Mouse (Mus musculus) MEL (cell line): ENCODE data around the gene Tmppe. TPM values are rescaled to one million over a fixed set of nuclear protein-coding genes. Genes with fewer than 3 reads are reported as not detected.

Experiments used
- DNase-seq: peaks from one replicate; pipeline ENCODE4 v3.0.0; 2011; ENCODE audit warnings: low read depth, low spot score
- H3K27ac ChIP-seq: 2 replicates; pipeline ENCODE4 v1.5.1; 2012; ENCODE audit warnings: low read depth, mild to moderate bottlenecking, control low read depth, low read length, moderate library complexity; ENCODE audit not compliant: control insufficient read depth
- H3K27me3 ChIP-seq, 2 experiments: fragments of 150-350 bp in 1 of 2; sonication (generic) in 1 of 2; 2 replicates each; pipeline ENCODE4 v1.6.1; 2012; ENCODE audit warnings: low read length in 2 of 2, mild to moderate bottlenecking in 2 of 2, improper control_type of control experiment in 1 of 2, moderate library complexity in 1 of 2; ENCODE audit not compliant: insufficient read depth in 2 of 2, control insufficient read depth in 1 of 2
- H3K36me3 ChIP-seq, 2 experiments: 2 replicates each; pipeline ENCODE4 v1.6.1; 2012 to 2014; ENCODE audit warnings: low read length in 2 of 2, improper control_type of control experiment in 1 of 2, inconsistent platforms in 1 of 2, mild to moderate bottlenecking in 1 of 2; ENCODE audit not compliant: insufficient read depth in 2 of 2, control insufficient read depth in 1 of 2
- H3K4me1 ChIP-seq, 2 experiments: fragments of 150-350 bp in 1 of 2; sonication (generic) in 1 of 2; 2 replicates each; pipeline ENCODE4 v1.6.1; 2012; ENCODE audit warnings: low read length in 2 of 2, improper control_type of control experiment in 1 of 2, mild to moderate bottlenecking in 1 of 2; ENCODE audit not compliant: insufficient read depth in 2 of 2, control insufficient read depth in 1 of 2
- H3K4me3 ChIP-seq, 2 experiments: fragments of 150-350 bp in 1 of 2; sonication (generic) in 1 of 2; 2 replicates each; pipeline ENCODE4 v1.5.1; 2012; ENCODE audit warnings: low read depth in 2 of 2, low read length in 2 of 2, mild to moderate bottlenecking in 2 of 2, moderate library complexity in 2 of 2, control low read depth in 1 of 2, improper control_type of control experiment in 1 of 2; ENCODE audit not compliant: control insufficient read depth in 1 of 2, insufficient read depth in 1 of 2
- H3K79me2 ChIP-seq: 2 replicates; pipeline ENCODE4 v1.6.1; 2012; ENCODE audit warnings: mild to moderate bottlenecking, low read length, moderate library complexity; ENCODE audit not compliant: control insufficient read depth, poor library complexity, insufficient read depth
- H3K9ac ChIP-seq: 2 replicates; pipeline ENCODE4 v1.6.1; 2012; ENCODE audit warnings: low read depth, mild to moderate bottlenecking, control low read depth, low read length, moderate library complexity; ENCODE audit not compliant: control insufficient read depth, poor library complexity, severe bottlenecking
- H3K9me3 ChIP-seq: fragments of 150-350 bp; sonication (generic); replicated peaks from 2 replicates; pipeline ENCODE4 v1.6.1; 2012; ENCODE audit warnings: mild to moderate bottlenecking, low read length, improper control_type of control experiment, moderate library complexity; ENCODE audit not compliant: insufficient read depth
- CHD1 ChIP-seq: IDR thresholded peaks from 2 replicates; pipeline ENCODE4 v1.6.1; 2012; ENCODE audit warnings: low read depth, mild to moderate bottlenecking, inconsistent platforms, low read length, improper control_type of control experiment
- CTCF ChIP-seq, 3 experiments: IDR thresholded peaks in 2 of 3; conservative IDR thresholded peaks in 1 of 3; 2 replicates each; pipeline ENCODE4 v1.5.1; 2011 to 2012; ENCODE audit warnings: low read length in 3 of 3, low read depth in 2 of 3, mild to moderate bottlenecking in 2 of 3, improper control_type of control experiment in 1 of 3, inconsistent platforms in 1 of 3, mixed read lengths in 1 of 3, moderate library complexity in 1 of 3; ENCODE audit not compliant: control insufficient read depth in 1 of 3, insufficient read depth in 1 of 3, poor library complexity in 1 of 3, severe bottlenecking in 1 of 3
- EP300 ChIP-seq, 2 experiments: IDR thresholded peaks; 2 replicates each; pipeline ENCODE4 v1.6.1; 2011; ENCODE audit warnings: improper control_type of control experiment in 2 of 2, low read length in 2 of 2, low read depth in 1 of 2, mild to moderate bottlenecking in 1 of 2
- ETS1 ChIP-seq: IDR thresholded peaks from 2 replicates; pipeline ENCODE4 v1.6.1; 2012; ENCODE audit warnings: low read depth, mild to moderate bottlenecking, inconsistent platforms, low read length, improper control_type of control experiment, moderate library complexity
- HCFC1 ChIP-seq: IDR thresholded peaks from 2 replicates; pipeline ENCODE4 v1.6.1; 2012; ENCODE audit warnings: low read depth, mild to moderate bottlenecking, inconsistent platforms, low read length, improper control_type of control experiment, moderate library complexity
- JUND ChIP-seq: IDR thresholded peaks from 2 replicates; pipeline ENCODE4 v1.6.1; 2011; ENCODE audit warnings: low read depth, mild to moderate bottlenecking, improper control_type of control experiment, low read length
- KAT2A ChIP-seq: conservative IDR thresholded peaks from 2 replicates; pipeline ENCODE4 v1.6.1; 2012; ENCODE audit warnings: low read depth, low read length, improper control_type of control experiment, inconsistent platforms
- MAX ChIP-seq: IDR thresholded peaks from 2 replicates; pipeline ENCODE4 v1.6.1; 2011; ENCODE audit warnings: low read length, improper control_type of control experiment
- MAZ ChIP-seq: IDR thresholded peaks from 2 replicates; pipeline ENCODE4 v1.6.1; 2012; ENCODE audit warnings: low read depth, mild to moderate bottlenecking, inconsistent platforms, low read length, improper control_type of control experiment
- MEF2A ChIP-seq: IDR thresholded peaks from 2 replicates; pipeline ENCODE4 v1.6.1; 2014; ENCODE audit warnings: low read depth, mild to moderate bottlenecking, inconsistent platforms, low read length, improper control_type of control experiment; ENCODE audit not compliant: poor library complexity, insufficient replicate concordance, severe bottlenecking; ENCODE audit errors: extremely low read depth
- MXI1 ChIP-seq: IDR thresholded peaks from 2 replicates; pipeline ENCODE4 v1.6.1; 2011; ENCODE audit warnings: mild to moderate bottlenecking, low read depth, low read length, improper control_type of control experiment
- MYB ChIP-seq: IDR thresholded peaks from 2 replicates; pipeline ENCODE4 v1.6.1; 2011; ENCODE audit warnings: mild to moderate bottlenecking, low read depth, low read length, improper control_type of control experiment
- NRF1 ChIP-seq: IDR thresholded peaks from 2 replicates; pipeline ENCODE4 v1.6.1; 2014; ENCODE audit warnings: low read depth, mild to moderate bottlenecking, inconsistent platforms, low read length, improper control_type of control experiment, moderate library complexity; ENCODE audit not compliant: poor library complexity, insufficient read depth, severe bottlenecking
- POLR2AphosphoS2 ChIP-seq: IDR thresholded peaks from 2 replicates; pipeline ENCODE4 v1.6.1; 2011; ENCODE audit warnings: low read length, improper control_type of control experiment
- POLR2AphosphoS5 ChIP-seq: IDR thresholded peaks from 2 replicates; pipeline ENCODE4 v1.6.1; 2012; ENCODE audit warnings: low read depth, borderline replicate concordance, mild to moderate bottlenecking, inconsistent platforms, low read length, moderate library complexity, mixed read lengths
- RAD21 ChIP-seq: IDR thresholded peaks from 2 replicates; pipeline ENCODE4 v1.6.1; 2011; ENCODE audit warnings: mild to moderate bottlenecking, low read depth, low read length, improper control_type of control experiment
- UBTF ChIP-seq: IDR thresholded peaks from 2 replicates; pipeline ENCODE4 v1.6.1; 2012; ENCODE audit warnings: low read depth, mild to moderate bottlenecking, inconsistent platforms, low read length, improper control_type of control experiment, moderate library complexity, borderline replicate concordance; ENCODE audit not compliant: insufficient read depth
- ZC3H11A ChIP-seq: IDR thresholded peaks from 2 replicates; pipeline ENCODE4 v1.6.1; 2012; ENCODE audit warnings: low read depth, mild to moderate bottlenecking, inconsistent platforms, low read length, improper control_type of control experiment
- ZMIZ1 ChIP-seq: IDR thresholded peaks from 2 replicates; pipeline ENCODE4 v1.6.1; 2012; ENCODE audit warnings: low read depth, mild to moderate bottlenecking, inconsistent platforms, low read length, improper control_type of control experiment, moderate library complexity
- ZNF384 ChIP-seq: IDR thresholded peaks from 2 replicates; pipeline ENCODE4 v1.6.1; 2012; ENCODE audit warnings: low read depth, mild to moderate bottlenecking, inconsistent platforms, low read length, improper control_type of control experiment
- polyA plus RNA-seq, 2 experiments: library from polyadenylated mRNA; stranded (reverse) in 1 of 2; unstranded in 1 of 2; fragments of >175 nt in 1 of 2; fragments of >200 nt in 1 of 2; gene quantifications; 2 replicates each; pipeline versions ENCODE4 v1.2.1 to v1.2.4; 2012; ENCODE audit warnings: low replicate concordance in 2 of 2, low read depth in 1 of 2; ENCODE audit not compliant: insufficient read length in 2 of 2, insufficient read depth in 1 of 2, missing spikeins in 1 of 2
- total RNA-seq: library from RNA; depleted of rRNA; stranded (reverse); fragments of 300-350 nt; gene quantifications from 2 replicates; pipeline ENCODE4 v1.2.3, GENCODE M21; 2012

The Tmppe gene
- total and polyA plus RNA-seq, 3 experiments = 7.5 to 9.2 TPM; not detected in 1

GRCm38 (mm10) chr9:114418187-114418586, 17.3 kb downstream of the Tmppe start (continued):
- peak; percentile 82 for TF ChIP-seq MAX

GRCm38 (mm10) chr9:114420443-114420842, 19.5 kb downstream of the Tmppe start:
- Histone ChIP-seq H3K27ac (no peak overlapping the region), H3K4me1 (no peaks in the 10 kb centered on the region), H3K9ac (no peak overlapping the region), H3K79me2 (no peaks in the 10 kb centered on the region), H3K9me3 (no peaks in the 10 kb centered on the region), H3K27me3 (no peaks in the 10 kb centered on the region), H3K36me3 (no peaks in the 10 kb centered on the region; a peak in 1 of 4 replicates), H3K4me3 (no peak overlapping the region)
- DNase-seq = no peak
- TF ChIP-seq KAT2A = no peak
- no peak for TF ChIP-seq MYB
- no peak for TF ChIP-seq CHD1

GRCm38 (mm10) chr9:114421045-114421444, 20.1 kb downstream of the Tmppe start:
- no peak for DNase-seq
- Histone ChIP-seq H3K4me3 (no peak overlapping the region), H3K27me3 (no peaks in the 10 kb centered on the region), H3K27ac (no peak overlapping the region), H3K4me1 (no peaks in the 10 kb centered on the region), H3K36me3 (no peaks in the 10 kb centered on the region; a peak in 1 of 4 replicates), H3K79me2 (no peaks in the 10 kb centered on the region), H3K9me3 (no peaks in the 10 kb centered on the region), H3K9ac (no peak overlapping the region)
- TF ChIP-seq ZC3H11A (no peak), CTCF (IDR thresholded peaks at IDR 0.05 in 2 of 3, conservative IDR thresholded peaks at IDR 0.05 in 1 of 3; ENCODE audit: control insufficient read depth in 1 of 3, insufficient read depth in 1 of 3, low read depth in 2 of 3, low read length in 3 of 3, poor library complexity in 1 of 3, severe bottlenecking in 1 of 3) (peak; percentile 28 to 55 (median 44); a peak in 5 of 6 replicates)

- no peaks in the 10 kb centered on the region for H3K9me3 ChIP-seq
- H3K27ac ChIP-seq = no peak overlapping the region
- H3K36me3 ChIP-seq = no peaks in the 10 kb centered on the region; a peak in 1 of 4 replicates
- no peak overlapping the region for H3K4me3 ChIP-seq
- H3K9ac ChIP-seq = no peak overlapping the region
- H3K79me2 ChIP-seq = no peaks in the 10 kb centered on the region
- no peaks in the 10 kb centered on the region for H3K27me3 ChIP-seq
- H3K4me1 ChIP-seq = no peaks in the 10 kb centered on the region
- DNase-seq = no peak
- TF ChIP-seq ZNF384 (no peak), CHD1 (no peak), MEF2A (no peak), UBTF (no peak), POLR2AphosphoS2 (no peak), ZMIZ1 (no peak), MAZ (no peak), JUND (no peak), MXI1 (no peak), RAD21 (no peak), HCFC1 (no peak), POLR2AphosphoS5 (no peak), EP300 (IDR thresholded peaks at IDR 0.05; ENCODE audit: low read depth in 1 of 2, low read length in 2 of 2) (no peak), NRF1 (no peak), ETS1 (no peak), MAX (no peak)
Measured at GRCm38 (mm10) chr9:114421797-114422196, 20.9 kb downstream of the Tmppe start.
